ENCODE assay signal across 23 mouse cellular contexts in genomic region chr4:42870748-42871147, GRCm38 (mm10). TPM values are rescaled to one million over a fixed set of nuclear protein-coding genes. Genes with fewer than 3 reads are reported as not detected.
DNase-seq lines count a peak whose midpoint lies in the region; ATAC-seq and TF ChIP-seq lines count a peak whose summit lies in the region.
"Had no signal": no experiment of that assay in that cellular context is flagged by ENCODE, and none has a peak within 500 bp of the region (broad histone marks: within the 10 kb centered on the region; RNA-seq: fewer than 3 reads in every experiment).

No protein-coding gene starts in this region.

- no peak overlapping the region for H3K27ac ChIP-seq in heart, postnatal 0 days (ENCODE audit: low read depth)
- H3K27ac ChIP-seq in lung, embryonic 14.5 days (ENCODE audit: low read depth): no peak overlapping the region
- no peak overlapping the region for H3K27ac ChIP-seq in liver, postnatal 0 days (ENCODE audit: low read depth)
- H3K27ac ChIP-seq: embryonic facial prominence, embryonic 15.5 days; hindbrain, embryonic 10.5 days; intestine, embryonic 15.5 days; lung, embryonic 15.5 days; neural tube, embryonic 12.5 days had no signal

- ATAC-seq in heart, postnatal 0 days (ENCODE audit: insufficient read depth, low read depth): no peak
- ATAC-seq in lung, embryonic 14.5 days (ENCODE audit: insufficient read depth): no peak
- no peak for ATAC-seq in G1E (ENCODE audit: extremely low read depth, insufficient number of reproducible peaks, low FRiP score, poor library complexity, severe bottlenecking)
- no peak for ATAC-seq in liver, postnatal 0 days
- ATAC-seq: forebrain, embryonic 14.5 days; intestine, embryonic 15.5 days; midbrain, embryonic 16.5 days had no signal

- TF ChIP-seq CTCF in heart, postnatal 0 days (IDR thresholded peaks at IDR 0.05; ENCODE audit: low read depth): peak; percentile 27
- peak; percentile 42 for TF ChIP-seq CTCF in lung, embryonic 14.5 days (IDR thresholded peaks at IDR 0.05; ENCODE audit: low read depth)
- no peak for TF ChIP-seq CTCF in G1E (IDR thresholded peaks at IDR 0.05; ENCODE audit: low read depth, low read length)
- TF ChIP-seq CTCF in liver, postnatal 0 days (IDR thresholded peaks at IDR 0.05; ENCODE audit: low read depth): peak; percentile 57

- no peak overlapping the region for H3K9ac ChIP-seq in heart, postnatal 0 days (replicated peaks; ENCODE audit: low read depth, low read length)
- no peak overlapping the region for H3K9ac ChIP-seq in lung, embryonic 14.5 days
- H3K9ac ChIP-seq in liver, postnatal 0 days (replicated peaks): no peak overlapping the region
- H3K9ac ChIP-seq: embryonic facial prominence, embryonic 15.5 days; heart, embryonic 12.5 days; intestine, embryonic 15.5 days; lung, embryonic 15.5 days; neural tube, embryonic 12.5 days had no signal

- no peaks in the 10 kb centered on the region for H3K4me1 ChIP-seq in heart, postnatal 0 days (ENCODE audit: control insufficient read depth, insufficient read depth)
- no peaks in the 10 kb centered on the region for H3K4me1 ChIP-seq in lung, embryonic 14.5 days (ENCODE audit: insufficient read depth)
- peaks cover 88% of the 10 kb centered on the region for H3K4me1 ChIP-seq in G1E (ENCODE audit: insufficient read depth, low read depth, low read length)
- H3K4me1 ChIP-seq in liver, postnatal 0 days (ENCODE audit: insufficient read depth): peaks cover 27% of the 10 kb centered on the region
- H3K4me1 ChIP-seq: embryonic facial prominence, embryonic 15.5 days; heart, embryonic 12.5 days; hindbrain, embryonic 10.5 days; intestine, embryonic 15.5 days; lung, embryonic 15.5 days; neural tube, embryonic 12.5 days had no signal

- no peaks in the 10 kb centered on the region for H3K27me3 ChIP-seq in heart, postnatal 0 days (ENCODE audit: control insufficient read depth, insufficient read depth, low read length)
- H3K27me3 ChIP-seq in lung, embryonic 14.5 days (ENCODE audit: insufficient read depth, low read length): no peaks in the 10 kb centered on the region
- H3K27me3 ChIP-seq in G1E (ENCODE audit: insufficient read depth, low read length): no peaks in the 10 kb centered on the region
- H3K27me3 ChIP-seq in liver, postnatal 0 days (ENCODE audit: insufficient read depth, low read length): no peaks in the 10 kb centered on the region
- H3K27me3 ChIP-seq: embryonic facial prominence, embryonic 15.5 days; intestine, embryonic 15.5 days; lung, embryonic 15.5 days; neural tube, embryonic 12.5 days had no signal

- WGBS in heart, postnatal 0 days: 69% methylated on average over 5 of the region's 5 CpGs
- 74% methylated on average over 5 of the region's 5 CpGs for WGBS in lung, embryonic 14.5 days
- 75% methylated on average over 5 of the region's 5 CpGs for whole genome bisulfite sequencing in liver, postnatal 0 days (ENCODE audit: insufficient replicate concordance)

- no peak for DNase-seq in heart, postnatal 0 days (ENCODE audit: low spot score)
- no peak for DNase-seq in heart, postnatal 4 days
- no peak for DNase-seq in lung, embryonic 14.5 days
- DNase-seq in lung, postnatal 25 days (ENCODE audit: low spot score): no peak
- DNase-seq in G1E (ENCODE audit: low spot score): no peak
- DNase-seq in liver, postnatal 0 days: no peak
- no peak for DNase-seq in cerebellum, postnatal 25 days
- no peak for DNase-seq in cerebellum, adult 18-20 months
- DNase-seq: B cell, adult 2 months; gastrocnemius, postnatal 14 days had no signal

- TF ChIP-seq EP300 in heart, postnatal 0 days (IDR thresholded peaks at IDR 0.05; ENCODE audit: low read depth): no peak
- TF ChIP-seq EP300 in liver, postnatal 0 days (IDR thresholded peaks at IDR 0.05; ENCODE audit: low read depth): no peak

- H3K4me3 ChIP-seq in heart, postnatal 0 days (ENCODE audit: low read depth, low read length): no peak overlapping the region
- H3K4me3 ChIP-seq in lung, embryonic 14.5 days (ENCODE audit: low read depth, low read length): no peak overlapping the region
- H3K4me3 ChIP-seq in G1E (ENCODE audit: low read depth, low read length): peak overlapping the region; percentile 39; the same call in 1 of the 2 replicates
- H3K4me3 ChIP-seq in liver, postnatal 0 days (ENCODE audit: low read depth, low read length): no peak overlapping the region
- H3K4me3 ChIP-seq: embryonic facial prominence, embryonic 15.5 days; heart, embryonic 12.5 days; hindbrain, embryonic 10.5 days; intestine, embryonic 15.5 days; lung, embryonic 15.5 days; neural tube, embryonic 12.5 days had no signal

- no peaks in the 10 kb centered on the region for H3K9me3 ChIP-seq in heart, postnatal 0 days (replicated peaks; ENCODE audit: control insufficient read depth, low read length)
- no peaks in the 10 kb centered on the region for H3K9me3 ChIP-seq in lung, embryonic 14.5 days (ENCODE audit: low read depth, low read length)
- no peaks in the 10 kb centered on the region for H3K9me3 ChIP-seq in G1E (replicated peaks)
- no peaks in the 10 kb centered on the region for H3K9me3 ChIP-seq in liver, postnatal 0 days (ENCODE audit: low read length)
- H3K9me3 ChIP-seq: embryonic facial prominence, embryonic 15.5 days; heart, embryonic 12.5 days; hindbrain, embryonic 10.5 days; intestine, embryonic 15.5 days; lung, embryonic 15.5 days; neural tube, embryonic 12.5 days had no signal

- H3K36me3 ChIP-seq in heart, postnatal 0 days (replicated peaks; ENCODE audit: control insufficient read depth, insufficient read depth, low read length): no peaks in the 10 kb centered on the region
- H3K36me3 ChIP-seq in lung, embryonic 14.5 days (ENCODE audit: insufficient read depth): no peaks in the 10 kb centered on the region
- peaks cover 36% of the 10 kb centered on the region for H3K36me3 ChIP-seq in G1E (replicated peaks)
- H3K36me3 ChIP-seq in liver, postnatal 0 days (replicated peaks; ENCODE audit: insufficient read depth, low read length): no peaks in the 10 kb centered on the region
- H3K36me3 ChIP-seq: embryonic facial prominence, embryonic 15.5 days; heart, embryonic 12.5 days; hindbrain, embryonic 10.5 days; intestine, embryonic 15.5 days; lung, embryonic 15.5 days; neural tube, embryonic 12.5 days had no signal

- no peak overlapping the region for H3K4me2 ChIP-seq in heart, postnatal 0 days (ENCODE audit: low read depth, low read length)
- H3K4me2 ChIP-seq in lung, embryonic 14.5 days: no peak overlapping the region
- H3K4me2 ChIP-seq in liver, postnatal 0 days (ENCODE audit: low read depth, low read length): no peak overlapping the region
- H3K4me2 ChIP-seq: embryonic facial prominence, embryonic 15.5 days; heart, embryonic 12.5 days; intestine, embryonic 15.5 days; lung, embryonic 15.5 days; neural tube, embryonic 12.5 days had no signal

RNA-seq across cellular contexts. Expression of gene Fam205c, which starts 3.3 kb away (rescaled TPM):
- total RNA-seq in heart, postnatal 0 days (2014; rRNA removed; ENCODE audit: low replicate concordance): not detected in 2 replicates
- polyA plus RNA-seq in heart, postnatal 0 days (2015; fragmentation: Nextera tagmentation; extraction: Ambion mirVana): 0.18 and 0.23 TPM in 2 replicates
- 1 to 10 TPM; 1.3 TPM for total RNA-seq in heart, postnatal 4 days (2021)
- polyA plus RNA-seq in lung, embryonic 14.5 days (2014; fragmentation: Nextera tagmentation; extraction: Ambion mirVana): 0.25 and 0.42 TPM in 2 replicates
- total RNA-seq in G1E (2014; fragmentation: Nextera tagmentation) (not detected in 2 replicates), G1E (2017) (0.05 TPM in 1 of 2 replicates, not detected in the other)
- 0.05 TPM in 1 of 2 replicates, not detected in the other for polyA plus RNA-seq in G1E (2012)
- 0.22 and 0.39 TPM in 2 replicates for polyA plus RNA-seq in liver, postnatal 0 days (2015; fragmentation: Nextera tagmentation; extraction: Ambion mirVana)
- total RNA-seq: adrenal gland, postnatal 4 days; ES-E14 had no signal
- polyA plus RNA-seq: cortical plate, adult 2 months; spleen, adult 2 months; urinary bladder, adult 2 months had no signal

RNA-seq across cellular contexts. Expression of gene Gm12394, which starts 14.2 kb away (rescaled TPM):
- total RNA-seq in heart, postnatal 0 days (2014; rRNA removed; ENCODE audit: low replicate concordance): not detected in 2 replicates
- polyA plus RNA-seq in heart, postnatal 0 days (2015; fragmentation: Nextera tagmentation; extraction: Ambion mirVana): 0.05 and 0.07 TPM in 2 replicates
- not detected for total RNA-seq in heart, postnatal 4 days (2021)
- polyA plus RNA-seq in lung, embryonic 14.5 days (2014; fragmentation: Nextera tagmentation; extraction: Ambion mirVana): 0.12 and 0.38 TPM in 2 replicates
- 0.34 and 0.60 TPM in 2 replicates for total RNA-seq in G1E (2014; fragmentation: Nextera tagmentation)
- not detected in 2 replicates for total RNA-seq in G1E (2017)
- polyA plus RNA-seq in G1E (2012): not detected in 2 replicates
- polyA plus RNA-seq in liver, postnatal 0 days (2015; fragmentation: Nextera tagmentation; extraction: Ambion mirVana): 0.05 TPM in 1 of 2 replicates, not detected in the other
- total RNA-seq: gastrocnemius, postnatal 14 days had no signal
- polyA plus RNA-seq: hindbrain, embryonic 10.5 days; spleen, adult 2 months; urinary bladder, adult 2 months had no signal

RNA-seq across cellular contexts. Expression of gene Fam205a1, which starts 17.1 kb away (rescaled TPM):
- total RNA-seq in heart, postnatal 0 days (2014; rRNA removed; ENCODE audit: low replicate concordance): not detected in 2 replicates
- not detected in 2 replicates for polyA plus RNA-seq in heart, postnatal 0 days (2015; fragmentation: Nextera tagmentation; extraction: Ambion mirVana)
- total RNA-seq in heart, postnatal 4 days (2021): not detected
- polyA plus RNA-seq in lung, embryonic 14.5 days (2014; fragmentation: Nextera tagmentation; extraction: Ambion mirVana): 0.05 TPM in 1 of 2 replicates, not detected in the other
- total RNA-seq in G1E (2014; fragmentation: Nextera tagmentation) (11.5 and 14.5 TPM in 2 replicates), G1E (2017) (0.12 and 0.16 TPM in 2 replicates)
- 0.10 and 0.14 TPM in 2 replicates for polyA plus RNA-seq in G1E (2012)
- polyA plus RNA-seq in liver, postnatal 0 days (2015; fragmentation: Nextera tagmentation; extraction: Ambion mirVana): 0.04 TPM in 2 replicates
- total RNA-seq: adrenal gland, postnatal 4 days; gastrocnemius, postnatal 14 days had no signal
- polyA plus RNA-seq: embryonic facial prominence, embryonic 15.5 days; forebrain, embryonic 14.5 days; hindbrain, embryonic 10.5 days; intestine, embryonic 15.5 days; lung, embryonic 15.5 days; spleen, adult 2 months had no signal

RNA-seq across cellular contexts. Expression of gene Phf24, which starts 45.7 kb away (rescaled TPM):
- 4.1 and 13.2 TPM in 2 replicates for total RNA-seq in heart, postnatal 0 days (2014; rRNA removed; ENCODE audit: low replicate concordance)
- polyA plus RNA-seq in heart, postnatal 0 days (2015; fragmentation: Nextera tagmentation; extraction: Ambion mirVana): 5.0 and 5.3 TPM in 2 replicates
- total RNA-seq in heart, postnatal 4 days (2021): 10 to 100 TPM; 15.2 to 23.1 TPM
- 0.43 and 0.53 TPM in 2 replicates for polyA plus RNA-seq in lung, embryonic 14.5 days (2014; fragmentation: Nextera tagmentation; extraction: Ambion mirVana)
- total RNA-seq in G1E (2014; fragmentation: Nextera tagmentation): 1.8 TPM in 1 of 2 replicates, not detected in the other
- total RNA-seq in G1E (2017): 0.29 and 0.98 TPM in 2 replicates
- polyA plus RNA-seq in G1E (2012): 0.04 TPM in 2 replicates
- 0.11 and 0.12 TPM in 2 replicates for polyA plus RNA-seq in liver, postnatal 0 days (2015; fragmentation: Nextera tagmentation; extraction: Ambion mirVana)
